12 mouse cellular contexts compared by ENCODE assay signal in the genomic region with DNA sequence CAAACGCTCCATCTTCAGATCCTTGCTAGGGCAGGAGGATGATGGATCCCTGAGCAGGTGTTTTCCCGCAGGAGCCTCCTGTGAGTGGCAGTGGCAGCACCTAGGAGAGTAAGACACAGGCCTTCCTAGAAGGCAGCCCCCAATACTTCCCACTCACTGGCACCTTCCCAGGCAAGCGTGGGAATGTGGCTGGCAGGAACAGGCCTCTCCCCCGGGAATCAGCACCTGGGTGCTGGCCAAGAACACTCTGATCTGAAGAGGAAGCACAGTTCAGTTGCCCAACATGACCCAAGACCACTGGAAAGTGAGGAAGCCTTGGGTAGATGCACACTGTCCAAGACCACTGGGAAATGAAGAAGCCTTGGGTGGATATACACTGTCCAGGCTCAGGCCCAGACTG. TPM values are rescaled to one million over a fixed set of nuclear protein-coding genes. Genes with fewer than 3 reads are reported as not detected.
DNase-seq lines count a peak whose midpoint lies in the region; TF ChIP-seq lines count a peak whose summit lies in the region.
"Had no signal": no experiment of that assay in that cellular context is flagged by ENCODE, and none has a peak within 500 bp of the region (broad histone marks: within the 10 kb centered on the region; RNA-seq: fewer than 3 reads in every experiment).

No protein-coding gene starts in this region.

- no peak overlapping the region for H3K9ac ChIP-seq in heart, adult 2 months (ENCODE audit: low read depth, low read length)
- H3K9ac ChIP-seq: forebrain, embryonic 15.5 days; limb, embryonic 13.5 days; neural tube, embryonic 12.5 days had no signal

- no peaks in the 10 kb centered on the region for H3K79me2 ChIP-seq in heart, adult 2 months (replicated peaks; ENCODE audit: control insufficient read depth, insufficient read depth, low read length)

- H3K36me3 ChIP-seq in heart, adult 2 months (ENCODE audit: control insufficient read depth, insufficient read depth, low read length), result peaks cover 6% of the 10 kb centered on the region; the same call in 1 of the 2 replicates
- H3K36me3 ChIP-seq: forebrain, embryonic 15.5 days; limb, embryonic 13.5 days; neural tube, embryonic 12.5 days had no signal

- H3K27ac ChIP-seq in heart, adult 2 months, result peak overlapping the region; percentile 26
- H3K27ac ChIP-seq: forebrain, embryonic 15.5 days; limb, embryonic 13.5 days; neural tube, embryonic 12.5 days had no signal

- 42% methylated on average over 4 of the region's 4 CpGs for WGBS in heart, adult 2 months

- H3K4me1 ChIP-seq in heart, adult 2 months (ENCODE audit: control insufficient read depth, insufficient read depth, low read length), result peaks cover 32% of the 10 kb centered on the region

- no peak for TF ChIP-seq POLR2A in heart, adult 2 months (IDR thresholded peaks at IDR 0.05; ENCODE audit: insufficient read depth, low read depth, low read length)

- H3K27me3 ChIP-seq in heart, adult 2 months (ENCODE audit: control insufficient read depth, insufficient read depth, low read length), result no peaks in the 10 kb centered on the region
- H3K27me3 ChIP-seq: forebrain, embryonic 15.5 days; limb, embryonic 13.5 days; neural tube, embryonic 12.5 days had no signal

- H3K4me3 ChIP-seq in heart, adult 2 months, result no peak overlapping the region
- H3K4me3 ChIP-seq: forebrain, embryonic 15.5 days; limb, embryonic 13.5 days; neural tube, embryonic 12.5 days had no signal

- intact Hi-C loops in heart, adult 2 months (cut with DNase I), result no loop called here
- intact Hi-C loops in left cerebral cortex, postnatal 25 days (cut with DNase I), result no loop called here

- TF ChIP-seq EP300 in heart, adult 2 months (IDR thresholded peaks at IDR 0.05; ENCODE audit: insufficient read depth, low read depth, low read length), result peak; percentile 73; the same call in 1 of the 2 replicates

- peak; percentile 60 for DNase-seq in gastrocnemius, adult 18-20 months (ENCODE audit: low spot score)
- DNase-seq in gastrocnemius, postnatal 4 days (ENCODE audit: low spot score in 2 of 2), result no peak
- DNase-seq in NIH3T3 (ENCODE audit: low read depth), result peak; percentile 25
- peak; percentile 73 to 79 for DNase-seq in heart, adult 2 months
- DNase-seq in left cerebral cortex, postnatal 25 days (ENCODE audit: low spot score in 2 of 2), result peak; percentile 46 to 65
- DNase-seq in embryo, embryonic 10.5 days (ENCODE audit: low spot score), result no peak
- no peak for DNase-seq in retina, embryonic 14.5 days (ENCODE audit: low spot score)
- DNase-seq in thymus, postnatal 10 days (ENCODE audit: low spot score in 2 of 2), result no peak

- TF ChIP-seq CTCF in heart, adult 2 months (IDR thresholded peaks at IDR 0.05), result no peak

RNA-seq across cellular contexts. Expression of a gene that starts 24.7 kb away (rescaled TPM):
- total RNA-seq in gastrocnemius, adult 18-20 months (2021), result 10 to 100 TPM; 19.6 to 34.7 TPM
- total RNA-seq in gastrocnemius, postnatal 4 days (2021), result 100 to 1,000 TPM; 132 to 141 TPM
- 100 to 1,000 TPM; 102 to 111 TPM for total RNA-seq in heart, adult 2 months (2021)
- polyA plus RNA-seq in heart, adult 2 months (2012; rRNA removed), result 499 and 610 TPM in 2 replicates
- 10 to 100 TPM; 68.0 to 81.4 TPM for total RNA-seq in left cerebral cortex, postnatal 25 days (2021)

RNA-seq across cellular contexts. Expression of a gene that starts 31.4 kb away (rescaled TPM):
- not detected for total RNA-seq in gastrocnemius, adult 18-20 months (2021)
- not detected for total RNA-seq in gastrocnemius, postnatal 4 days (2021)
- not detected for total RNA-seq in heart, adult 2 months (2021)
- polyA plus RNA-seq in heart, adult 2 months (2012; rRNA removed), result not detected in 2 replicates
- not detected for total RNA-seq in left cerebral cortex, postnatal 25 days (2021)
- polyA plus RNA-seq: brain, embryonic 14.5 days; forebrain, embryonic 15.5 days; limb, embryonic 13.5 days; neural tube, embryonic 12.5 days had no signal

RNA-seq across cellular contexts. Expression of a gene that starts 38.6 kb away (rescaled TPM):
- total RNA-seq in gastrocnemius, adult 18-20 months (2021), result 10 to 100 TPM in 1 of 2 experiments, 1 to 10 TPM in 1; 6.1 to 10.0 TPM
- total RNA-seq in gastrocnemius, postnatal 4 days (2021), result 10 to 100 TPM; 48.4 to 52.9 TPM
- 10 to 100 TPM; 31.6 to 32.4 TPM for total RNA-seq in heart, adult 2 months (2021)
- 22.0 and 23.2 TPM in 2 replicates for polyA plus RNA-seq in heart, adult 2 months (2012; rRNA removed)
- total RNA-seq in left cerebral cortex, postnatal 25 days (2021), result 10 to 100 TPM; 17.4 to 28.9 TPM

RNA-seq across cellular contexts. Expression of a gene that starts 49.1 kb away (rescaled TPM):
- total RNA-seq in gastrocnemius, adult 18-20 months (2021), result 1 to 10 TPM; 6.3 to 7.5 TPM
- total RNA-seq in gastrocnemius, postnatal 4 days (2021), result 10 to 100 TPM; 12.1 to 19.0 TPM
- total RNA-seq in heart, adult 2 months (2021), result 10 to 100 TPM; 52.8 to 59.2 TPM
- 117 and 142 TPM in 2 replicates for polyA plus RNA-seq in heart, adult 2 months (2012; rRNA removed)
- 1 to 10 TPM in 1 of 2 experiments, under 1 TPM in 1; 0.85 to 1.2 TPM for total RNA-seq in left cerebral cortex, postnatal 25 days (2021)

Comparison
In these comparisons a context has a peak if more than half of its experiments do, and no peak if none do; other contexts are left out.
1. DNase-seq: peak in gastrocnemius, adult 18-20 months (single experiment), NIH3T3 (single experiment), heart, adult 2 months (2 of 2) and left cerebral cortex, postnatal 25 days (2 of 2); none in gastrocnemius, postnatal 4 days (0 of 2), embryo, embryonic 10.5 days (single experiment), retina, embryonic 14.5 days (single experiment) and thymus, postnatal 10 days (0 of 2).